ENCODE assay signal across 19 mouse cellular contexts in the genomic region with DNA sequence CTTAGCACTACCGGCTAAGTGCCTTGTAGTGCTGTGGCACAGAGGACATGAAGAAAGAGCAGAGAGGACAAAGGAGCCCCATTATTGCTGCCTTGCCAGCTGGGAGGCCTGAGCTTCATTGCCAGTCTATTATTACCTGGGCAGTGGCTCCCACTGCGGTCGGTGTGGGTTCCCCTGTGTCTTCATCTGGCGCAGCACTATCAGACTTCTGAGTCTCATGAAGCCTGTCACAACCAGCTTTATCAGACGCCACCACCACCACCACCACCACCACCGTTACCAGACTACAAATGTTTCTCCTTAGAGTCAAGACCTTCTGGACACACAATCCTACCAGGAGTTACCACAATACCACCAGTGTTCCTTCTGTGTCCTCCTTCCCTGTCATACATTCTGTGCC.
A peak's percentile ranks its signal among the peaks of the same experiment; 100 is the strongest.
DNase-seq lines count a peak whose midpoint lies in the region; ATAC-seq and TF ChIP-seq lines count a peak whose summit lies in the region.
"Had no signal": no experiment of that assay in that cellular context is flagged by ENCODE, and none has a peak within 500 bp of the region (broad histone marks: within the 10 kb centered on the region; RNA-seq: fewer than 3 reads in every experiment).

No protein-coding gene starts in this region.

- H3K4me3 ChIP-seq in liver, embryonic 11.5 days (ENCODE audit: low read depth, low read length) = no peak overlapping the region
- H3K4me3 ChIP-seq in liver, embryonic 12.5 days = no peak overlapping the region
- H3K4me3 ChIP-seq in left cerebral cortex, adult 2 months = no peak overlapping the region
- H3K4me3 ChIP-seq: embryonic facial prominence, embryonic 10.5 days; embryonic facial prominence, embryonic 12.5 days; forebrain, embryonic 13.5 days; forebrain, embryonic 15.5 days had no signal

- ATAC-seq in liver, embryonic 11.5 days (replicated peaks; ENCODE audit: low FRiP score) = 0 out of 2 replicates have a peak, but pooled peaks have one; percentile 26
- no peak for ATAC-seq in liver, embryonic 12.5 days
- 0 out of 2 replicates have a peak, but pooled peaks have one; percentile 22 for ATAC-seq in common myeloid progenitor, adult 5-6 weeks (replicated peaks; ENCODE audit: low read depth, poor library complexity, severe bottlenecking)
- peak; percentile 71 for ATAC-seq in megakaryocyte progenitor cell, adult 5-6 weeks (replicated peaks; ENCODE audit: poor library complexity)
- ATAC-seq: forebrain, embryonic 13.5 days; forebrain, embryonic 15.5 days had no signal

- intact Hi-C loops in left cerebral cortex, adult 2 months (cut with DNase I) = no loop called here

- H3K27me3 ChIP-seq in liver, embryonic 11.5 days (replicated peaks; ENCODE audit: control insufficient read depth, insufficient read depth, low read length) = no peaks in the 10 kb centered on the region
- H3K27me3 ChIP-seq in liver, embryonic 12.5 days (replicated peaks) = no peaks in the 10 kb centered on the region
- H3K27me3 ChIP-seq: embryonic facial prominence, embryonic 12.5 days; forebrain, embryonic 13.5 days; forebrain, embryonic 15.5 days had no signal

- no peak overlapping the region for H3K27ac ChIP-seq in liver, embryonic 11.5 days (ENCODE audit: low read depth, low read length)
- no peak overlapping the region for H3K27ac ChIP-seq in liver, embryonic 12.5 days
- no peak overlapping the region for H3K27ac ChIP-seq in left cerebral cortex, adult 2 months
- H3K27ac ChIP-seq: embryonic facial prominence, embryonic 10.5 days; embryonic facial prominence, embryonic 12.5 days; forebrain, embryonic 13.5 days; forebrain, embryonic 15.5 days had no signal

- no peak overlapping the region for H3K4me2 ChIP-seq in liver, embryonic 11.5 days
- H3K4me2 ChIP-seq in liver, embryonic 12.5 days = no peak overlapping the region
- H3K4me2 ChIP-seq: embryonic facial prominence, embryonic 12.5 days; forebrain, embryonic 13.5 days; forebrain, embryonic 15.5 days had no signal

- no peaks in the 10 kb centered on the region for H3K9me3 ChIP-seq in liver, embryonic 11.5 days (ENCODE audit: control insufficient read depth, low read length)
- H3K9me3 ChIP-seq in liver, embryonic 12.5 days (replicated peaks) = no peaks in the 10 kb centered on the region
- H3K9me3 ChIP-seq: embryonic facial prominence, embryonic 10.5 days; embryonic facial prominence, embryonic 12.5 days; forebrain, embryonic 13.5 days; forebrain, embryonic 15.5 days had no signal

- TF ChIP-seq CTCF in left cerebral cortex, adult 2 months (IDR thresholded peaks at IDR 0.05) = no peak

- H3K9ac ChIP-seq in liver, embryonic 11.5 days (ENCODE audit: low read depth, low read length) = no peak overlapping the region
- H3K9ac ChIP-seq in liver, embryonic 12.5 days = no peak overlapping the region
- H3K9ac ChIP-seq: embryonic facial prominence, embryonic 12.5 days; forebrain, embryonic 13.5 days; forebrain, embryonic 15.5 days had no signal

- 47% methylated on average over 6 of the region's 6 CpGs for WGBS in liver, embryonic 11.5 days
- WGBS in liver, embryonic 12.5 days (ENCODE audit: insufficient replicate concordance) = 44% methylated on average over 6 of the region's 6 CpGs

- no peaks in the 10 kb centered on the region for H3K4me1 ChIP-seq in liver, embryonic 11.5 days (replicated peaks; ENCODE audit: control insufficient read depth, insufficient read depth, low read length)
- H3K4me1 ChIP-seq in liver, embryonic 12.5 days = no peaks in the 10 kb centered on the region
- H3K4me1 ChIP-seq: embryonic facial prominence, embryonic 10.5 days; forebrain, embryonic 13.5 days; forebrain, embryonic 15.5 days had no signal

- no peak for DNase-seq in liver, embryonic 11.5 days (ENCODE audit: low spot score)
- DNase-seq in left cerebral cortex, adult 2 months (ENCODE audit: extremely low spot score in 1 of 2, low spot score in 2 of 2) = no peak
- DNase-seq in right cerebral cortex, adult 2 months (ENCODE audit: low spot score in 2 of 2) = no peak
- DNase-seq: adrenal gland, adult 2 months; adrenal gland, postnatal 10 days; adrenal gland, postnatal 25 days; cerebellum, adult 11 months; cerebellum, adult 18-20 months; cerebellum, adult 8-10 months; cerebellum, adult 9-11 months; cerebellum, postnatal 14 days; cerebellum, postnatal 36 days had no signal

- no peaks in the 10 kb centered on the region for H3K36me3 ChIP-seq in liver, embryonic 11.5 days (ENCODE audit: control insufficient read depth, insufficient read depth, low read length)
- H3K36me3 ChIP-seq in liver, embryonic 12.5 days = no peaks in the 10 kb centered on the region
- H3K36me3 ChIP-seq: embryonic facial prominence, embryonic 10.5 days; embryonic facial prominence, embryonic 12.5 days; forebrain, embryonic 15.5 days had no signal
